Mouse (Mus musculus): ENCODE data around the gene Entpd3. TPM values are rescaled to one million over a fixed set of nuclear protein-coding genes. Genes with fewer than 3 reads are reported as not detected.

Entpd3 gene
- total RNA-seq (2021), result under 1 TPM in 1 of 2 experiments, not detected in 1; 0.24 TPM
- long read RNA-seq, experiment 1, result 0 reads
- long read RNA-seq, experiment 2, result 0 reads

DNA sequence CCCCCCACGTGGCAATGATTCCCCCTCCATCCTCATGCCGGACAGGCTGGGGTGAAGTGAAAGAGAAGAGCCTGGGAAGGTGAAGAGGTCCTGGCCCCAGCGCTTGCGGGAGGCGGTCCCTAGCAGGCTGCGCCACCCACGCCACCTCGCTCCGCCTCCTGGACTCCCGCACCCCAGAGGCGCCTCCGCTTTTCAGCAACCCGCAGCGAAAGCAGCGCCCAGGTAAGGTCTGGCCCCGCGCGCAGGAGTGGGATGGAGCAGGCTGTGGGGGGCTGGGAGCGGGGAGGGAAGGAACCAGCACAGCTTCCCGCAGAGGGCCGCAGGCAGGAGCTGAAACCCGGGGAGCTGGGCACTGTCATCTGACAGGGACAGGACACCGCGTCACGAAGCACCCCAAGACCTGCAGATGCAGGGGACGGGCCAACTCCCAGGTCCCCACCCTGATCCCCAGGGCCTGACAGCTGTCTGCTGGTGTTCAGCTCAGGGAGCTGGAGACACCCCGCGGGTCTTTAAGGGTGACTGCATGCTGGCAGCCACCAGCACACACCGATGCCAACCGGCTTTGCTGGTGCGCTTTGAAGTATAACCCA lies at the start of gene Entpd3:
TSS of gene Entpd3 (plus strand) at position 157 of the 590 bp plus-strand sequence.
- intact Hi-C loops (cut with DNase I), result no loop called here
- peak in 1 of 2 experiments; percentile 8 for DNase-seq

DNA sequence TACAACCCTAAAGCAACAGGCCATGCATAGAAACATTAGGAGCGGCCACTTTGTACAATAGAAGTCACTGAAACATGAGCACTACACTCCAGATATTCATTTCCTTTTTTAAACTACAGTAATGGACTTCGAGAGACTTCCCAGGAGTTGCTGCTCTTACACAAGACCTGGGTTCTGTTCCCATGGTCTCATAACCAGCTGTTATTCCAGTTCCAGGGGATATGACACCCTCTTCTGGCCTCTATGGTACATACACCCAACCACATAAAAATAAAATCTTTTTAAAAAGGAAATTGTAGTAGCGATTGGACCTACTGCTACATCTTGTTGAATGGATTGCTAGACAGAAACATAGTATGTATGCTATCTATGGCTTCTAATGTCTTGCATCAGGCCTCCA lies 48.1 kb upstream of the Entpd3 start:
- no peak for DNase-seq
- intact Hi-C loops (cut with DNase I), result loop anchor here (5.0 to 10.0 kb wide), 3 partner anchors 364 to 883 kb away; partner anchors contain the start of gene Rpsa

DNA sequence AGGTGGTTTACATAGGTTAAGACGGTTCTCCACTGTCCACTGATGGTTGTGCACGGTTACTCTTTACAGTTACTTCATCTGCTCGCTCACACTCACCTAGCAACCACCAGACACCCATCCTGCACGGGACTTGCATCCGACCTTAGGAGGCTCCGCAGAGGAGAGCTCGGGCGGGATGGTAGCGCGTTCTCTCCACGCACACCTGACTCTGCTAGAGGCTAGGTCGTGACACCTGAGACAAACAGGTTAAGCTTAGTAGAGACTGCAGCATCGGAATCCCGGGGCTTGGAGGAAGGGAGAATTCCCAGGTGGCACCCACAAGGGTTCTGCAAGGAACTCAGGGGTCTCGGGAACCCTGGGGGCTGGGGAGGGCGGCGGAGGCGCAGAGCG lies 47.6 kb upstream of the Entpd3 start, which contains the start of gene Eif1b:
TSS of gene Eif1b (plus strand) at position 223 of the 390 bp plus-strand sequence.
- intact Hi-C loops (cut with DNase I), result loop anchor here (5.0 to 10.0 kb wide), 3 partner anchors 365 to 883 kb away; partner anchors contain the start of gene Rpsa
- DNase-seq, result no peak

DNA sequence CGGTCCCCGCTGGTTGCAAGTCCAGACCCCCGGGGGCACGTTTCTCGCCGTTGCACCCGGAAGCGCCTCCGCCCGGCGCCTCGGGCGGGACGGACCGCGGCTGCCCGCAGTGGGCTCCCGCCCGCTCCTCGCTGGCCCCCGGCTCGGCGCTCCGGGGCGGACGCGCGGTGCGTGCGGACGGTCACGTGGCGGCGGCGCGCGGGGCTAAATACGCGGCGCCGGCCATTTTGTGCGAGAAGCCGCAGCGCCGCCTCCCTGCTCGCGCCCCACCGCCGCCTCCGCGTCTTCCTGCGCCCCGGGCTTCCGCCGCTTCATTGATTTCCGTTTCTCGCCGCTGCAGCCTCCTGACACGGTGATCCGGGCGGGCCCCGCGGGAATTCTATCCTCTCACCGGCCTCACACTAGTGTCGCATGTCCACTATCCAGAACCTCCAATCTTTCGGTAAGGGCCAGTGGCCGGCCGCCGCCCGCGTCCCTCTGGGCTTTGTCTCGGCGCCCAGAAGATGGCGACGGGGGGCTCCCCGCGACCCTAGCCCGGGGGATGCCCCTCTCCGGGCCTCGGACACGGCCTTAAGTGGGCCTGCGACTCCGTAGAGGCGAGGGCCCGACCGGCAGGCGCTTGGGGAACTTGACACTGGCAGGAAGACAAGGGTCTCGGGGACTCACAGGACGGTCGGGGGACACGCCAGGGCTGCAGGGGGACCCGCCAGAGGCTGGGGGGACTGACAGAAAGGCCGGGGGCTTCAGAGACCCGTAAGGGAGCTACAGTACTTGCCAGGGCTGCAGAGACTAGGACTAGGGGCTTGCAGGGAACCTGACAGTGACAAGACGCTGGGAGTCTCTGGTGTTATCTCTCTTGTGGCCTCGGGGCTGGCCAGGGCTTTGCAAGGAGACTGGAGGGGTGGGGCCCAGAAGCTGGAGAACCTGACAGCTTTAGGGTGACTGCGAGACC lies 46.9 kb upstream of the Entpd3 start:
- peak; percentile 86 to 89 for DNase-seq
- intact Hi-C loops (cut with DNase I), result loop anchor here (5.0 to 10.0 kb wide), 3 partner anchors 365 to 882 kb away; partner anchors contain the start of gene Rpsa

DNA sequence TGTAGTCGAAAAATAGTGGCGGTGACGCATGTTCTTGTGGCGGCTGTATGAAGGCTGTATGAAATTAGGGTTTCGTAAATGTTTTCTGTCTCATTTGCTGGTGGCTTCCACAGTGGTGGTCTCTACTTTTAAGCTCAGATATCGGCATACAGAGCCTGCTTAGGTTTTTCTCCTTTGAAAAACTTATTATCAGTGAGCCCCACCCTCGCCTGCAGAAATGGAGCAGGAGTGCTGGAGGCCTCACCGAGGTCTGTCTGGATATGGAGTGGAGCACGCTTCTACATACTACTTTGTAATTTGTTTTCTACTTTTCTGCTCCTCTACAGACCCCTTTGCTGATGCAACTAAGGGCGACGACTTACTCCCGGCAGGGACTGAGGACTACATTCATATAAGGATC lies 45.8 kb upstream of the Entpd3 start:
- intact Hi-C loops (cut with DNase I), result loop anchor here (5.0 to 10.0 kb wide), 3 partner anchors 366 to 881 kb away; partner anchors contain the start of gene Rpsa
- no peak for DNase-seq

DNA sequence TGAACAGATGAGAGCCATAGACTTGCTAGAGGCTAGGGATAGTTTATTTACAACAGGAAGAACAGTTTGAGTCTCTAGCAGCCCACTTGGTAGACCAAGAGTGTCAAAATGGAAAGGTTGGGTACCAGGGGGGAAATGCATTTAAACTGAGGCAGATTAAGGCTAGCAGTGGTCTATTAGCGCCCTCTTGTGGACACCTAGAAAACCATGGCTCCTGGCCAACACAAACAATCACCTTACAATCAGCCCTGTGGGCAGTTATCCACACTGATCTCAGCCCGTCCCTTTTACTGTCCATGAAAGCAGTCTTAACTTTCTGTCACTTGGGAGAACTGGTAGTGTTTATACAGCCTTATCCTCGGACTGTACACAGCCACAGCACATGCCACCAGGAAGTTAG lies 42.9 kb upstream of the Entpd3 start:
- peak; percentile 63 to 80 for DNase-seq
- intact Hi-C loops (cut with DNase I), result loop anchor here (1.0 to 10.0 kb wide), 4 partner anchors 62 to 878 kb away; no protein-coding TSS in a partner anchor

DNA sequence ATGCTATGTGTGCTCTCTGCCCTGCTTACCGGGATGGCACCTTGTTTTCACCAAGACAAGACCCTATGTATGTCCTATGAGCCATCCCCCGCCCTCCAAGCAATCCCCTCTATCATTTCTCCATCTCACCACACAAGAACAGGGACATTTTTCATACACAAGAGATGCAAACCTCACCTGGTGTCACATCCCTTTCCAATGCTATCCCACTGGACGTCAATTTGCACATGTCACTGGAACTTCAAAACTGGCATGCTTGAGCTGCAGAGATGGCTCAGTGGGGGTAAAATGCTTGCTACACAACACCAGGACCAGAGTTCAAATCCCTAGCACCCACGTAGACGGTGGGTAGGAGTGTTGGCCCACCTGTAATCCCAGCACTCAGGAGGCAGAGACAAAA lies 41.6 kb upstream of the Entpd3 start:
- intact Hi-C loops (cut with DNase I), result loop anchor here (5.0 to 10.0 kb wide), 3 partner anchors 447 to 877 kb away; no protein-coding TSS in a partner anchor

DNA sequence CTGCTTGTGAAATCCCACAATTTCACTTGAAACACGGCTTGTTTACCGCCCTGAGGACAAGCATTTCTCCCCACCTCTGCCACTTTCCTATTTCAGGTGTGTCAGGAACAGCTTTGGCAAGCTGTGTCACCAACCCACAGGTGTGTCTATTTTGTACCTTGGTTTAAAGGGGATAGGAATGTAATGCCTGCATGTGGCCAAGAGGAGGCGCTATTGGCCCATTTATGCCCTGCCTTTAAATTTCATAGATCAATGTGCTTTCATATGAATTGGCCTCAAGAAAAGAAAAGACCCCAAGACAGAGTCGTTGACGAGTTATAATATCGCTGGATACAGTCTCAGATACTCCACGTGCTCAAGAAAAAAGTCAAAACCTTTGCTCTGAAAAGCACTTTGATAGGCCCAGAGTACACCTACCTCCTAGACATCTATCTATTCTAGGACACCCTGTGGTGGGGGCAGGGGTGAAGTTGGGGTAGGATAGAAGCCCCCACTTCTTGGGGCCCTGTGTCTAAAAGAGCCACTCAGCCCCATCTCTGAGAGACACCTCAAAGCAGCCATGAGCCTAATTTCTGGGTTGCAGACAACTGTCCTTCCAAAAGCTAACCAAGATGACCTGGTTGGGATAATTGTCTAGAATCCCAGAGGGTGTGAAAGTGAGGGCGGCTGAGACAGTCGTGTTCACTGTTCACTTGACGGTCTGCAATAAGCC lies 38.3 kb upstream of the Entpd3 start:
- intact Hi-C loops (cut with DNase I), result no loop called here
- no peak for DNase-seq

More for the DNA sequence above, 41.6 kb upstream of the Entpd3 start:
- DNase-seq, result no peak

DNA sequence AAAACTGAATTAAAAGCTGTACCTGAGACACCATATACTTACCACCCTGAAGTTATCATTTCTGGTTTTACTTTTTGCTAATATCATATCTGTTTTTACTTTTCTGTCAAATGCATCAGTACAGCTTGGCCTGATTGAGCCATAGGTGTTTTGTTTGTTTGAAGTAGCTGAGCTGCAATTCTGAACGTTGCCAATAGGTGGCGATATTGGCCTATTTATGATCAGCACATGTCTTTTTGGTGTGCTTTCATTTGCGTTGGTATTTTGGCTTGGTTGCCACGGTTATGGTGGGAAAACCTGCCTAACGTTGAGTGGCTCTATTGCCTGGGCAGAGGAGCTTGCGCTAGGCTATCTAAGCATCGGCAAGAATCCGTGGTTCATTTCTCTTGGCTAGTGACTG lies 37.6 kb upstream of the Entpd3 start:
- intact Hi-C loops (cut with DNase I), result loop anchor here (1.0 kb wide), 1 partner anchor 84 kb away; no protein-coding TSS in a partner anchor
- DNase-seq, result peak; percentile 70 to 80

DNA sequence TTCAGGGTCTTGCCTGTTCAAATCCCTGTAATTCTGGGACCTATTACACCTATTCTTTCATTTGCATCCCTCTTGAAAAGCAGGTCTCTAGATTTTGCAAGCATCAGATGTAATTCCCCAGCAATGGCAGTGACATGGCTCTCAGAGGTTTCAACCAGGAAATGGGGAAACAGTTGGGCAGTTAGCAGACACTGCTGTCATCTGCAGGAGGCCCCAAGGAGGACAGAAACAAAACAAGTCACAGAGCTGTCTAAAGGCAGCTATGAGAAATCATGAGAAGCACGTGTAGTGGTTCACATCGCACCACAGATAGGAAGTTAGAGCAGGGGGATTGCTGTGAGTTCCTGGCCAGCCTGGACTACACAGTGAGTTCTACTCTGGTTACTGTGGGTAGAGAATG lies 35.2 kb upstream of the Entpd3 start:
- no peak for DNase-seq
- intact Hi-C loops (cut with DNase I), result no loop called here

DNA sequence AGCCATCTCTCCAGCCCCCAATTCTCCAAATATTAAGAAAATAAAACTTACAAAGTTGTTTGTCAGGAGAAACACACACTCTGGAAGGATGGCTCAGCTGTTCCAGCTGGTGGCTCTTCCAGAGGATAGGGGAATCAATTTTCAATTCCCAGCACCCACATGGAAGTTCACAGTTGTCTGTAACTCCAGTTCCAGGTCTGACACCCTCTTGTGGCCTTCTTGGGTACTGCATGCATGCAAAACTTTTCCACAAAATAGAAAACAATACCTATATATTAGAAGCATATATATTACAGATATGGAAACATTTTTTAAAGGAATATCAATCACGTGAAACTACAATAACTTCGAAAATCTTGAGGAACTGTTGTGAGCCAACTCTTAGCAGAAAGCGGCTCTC lies 27.8 kb upstream of the Entpd3 start:
- DNase-seq, result peak in 1 of 2 experiments; percentile 32
- intact Hi-C loops (cut with DNase I), result no loop called here

DNA sequence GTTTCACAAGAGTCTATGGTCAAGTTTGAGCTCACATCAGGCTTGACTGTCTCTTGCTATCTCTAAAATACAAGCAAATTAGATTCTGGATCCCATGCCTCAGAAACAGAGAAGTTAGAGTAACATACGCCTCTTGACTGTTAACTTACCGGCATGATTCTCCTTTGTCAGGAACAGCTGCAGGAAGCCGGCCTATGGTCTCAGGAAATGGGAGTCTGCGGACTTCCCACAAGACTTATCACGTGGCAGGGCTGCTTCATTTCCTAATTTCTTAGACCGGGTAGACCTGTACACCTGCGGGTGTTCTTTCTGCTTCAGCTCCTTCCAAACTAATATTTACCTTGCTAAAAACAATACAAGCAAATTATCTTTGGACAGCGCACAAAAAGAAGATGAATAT lies 22.9 kb upstream of the Entpd3 start:
- intact Hi-C loops (cut with DNase I), result no loop called here
- DNase-seq, result no peak

DNA sequence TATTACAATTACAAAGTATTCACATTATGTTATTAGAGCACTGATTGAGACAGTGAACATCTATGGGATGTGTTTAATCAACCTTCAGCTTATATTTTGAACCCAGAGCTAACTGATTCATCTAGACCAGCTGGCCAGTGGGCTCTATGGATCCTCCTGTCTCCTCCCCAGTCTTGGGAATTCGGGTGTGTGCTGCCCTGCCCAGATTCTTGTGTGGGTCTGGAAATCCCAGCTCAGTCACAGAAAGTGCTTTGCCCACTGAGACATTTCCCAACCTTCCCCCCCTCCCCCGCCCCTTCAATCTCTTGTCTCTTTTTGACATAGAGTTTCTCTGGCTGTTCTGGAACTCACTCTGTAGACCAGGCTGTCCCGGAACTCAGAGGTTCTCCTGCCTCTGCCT lies 20.7 kb upstream of the Entpd3 start:
- intact Hi-C loops (cut with DNase I), result no loop called here
- DNase-seq, result no peak

DNA sequence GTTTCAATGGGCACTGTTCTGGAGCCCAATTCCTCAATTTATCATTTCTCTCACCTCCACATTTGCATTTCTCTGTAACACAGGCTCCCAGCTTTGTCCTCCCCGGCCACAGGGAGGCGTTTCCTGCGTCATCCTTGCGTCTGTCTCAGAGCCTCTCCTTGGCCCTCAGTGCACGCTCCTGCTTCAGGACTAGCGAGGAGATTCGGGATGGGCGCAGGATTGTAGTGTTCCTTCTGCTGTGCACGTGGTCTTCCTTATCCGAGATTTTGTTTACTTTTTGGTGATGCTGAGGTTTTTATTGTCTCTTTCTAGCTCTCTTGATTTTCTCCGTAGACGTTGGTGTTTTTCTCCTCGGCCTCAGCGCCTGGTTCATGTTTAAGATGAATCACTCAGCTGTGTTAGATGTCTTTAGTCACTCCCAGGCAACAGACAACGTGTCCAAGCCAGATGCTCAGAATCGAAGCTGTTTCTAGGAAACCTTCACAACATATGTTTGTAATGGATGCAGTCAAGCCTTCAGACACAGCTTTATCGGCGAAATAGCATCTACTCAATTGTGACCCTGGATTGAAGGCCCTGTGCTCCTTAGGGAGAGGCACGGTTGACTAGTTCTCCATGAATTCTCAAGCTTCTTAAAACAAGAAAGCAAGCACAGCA lies 20.0 kb upstream of the Entpd3 start:
- no peak for DNase-seq
- intact Hi-C loops (cut with DNase I), result no loop called here

DNA sequence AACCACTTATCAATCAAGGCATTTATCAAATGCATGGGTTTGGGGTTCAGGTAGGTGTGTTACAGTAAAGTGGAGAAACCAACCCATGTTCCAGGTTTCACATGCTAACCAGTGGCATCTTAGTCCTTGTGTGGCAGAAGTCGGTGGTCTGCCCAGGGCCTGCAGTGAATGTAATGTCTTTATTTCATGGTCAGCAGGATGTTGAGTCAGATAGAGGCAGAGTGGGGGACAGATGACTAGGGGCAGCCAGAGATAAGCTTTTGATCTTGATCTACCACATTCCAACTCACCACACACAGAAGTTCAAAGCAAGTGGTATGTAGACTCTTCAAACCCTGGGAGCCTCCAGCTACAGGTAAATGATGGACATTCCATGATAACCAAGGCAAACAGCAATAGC lies 18.5 kb upstream of the Entpd3 start:
- DNase-seq, result no peak
- intact Hi-C loops (cut with DNase I), result no loop called here

DNA sequence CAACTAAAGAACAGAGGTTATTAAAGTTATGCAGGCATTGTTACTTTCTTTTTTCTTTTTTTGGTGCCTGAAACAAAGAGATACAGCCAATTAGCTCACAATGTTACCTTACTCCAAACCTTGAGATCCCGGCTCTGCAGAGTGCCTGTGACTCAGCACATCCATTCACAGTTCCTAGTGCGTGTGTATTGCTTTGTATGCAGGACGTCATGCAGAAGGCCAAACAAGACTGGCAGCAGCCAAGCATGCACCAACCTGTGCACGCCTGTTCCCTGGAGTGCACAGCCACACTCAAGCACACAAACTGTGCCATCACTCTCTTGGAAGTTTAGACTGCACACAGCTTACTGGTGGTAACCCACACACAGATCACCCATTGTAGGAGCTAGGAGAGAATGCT lies 12.3 kb upstream of the Entpd3 start:
- no peak for DNase-seq
- intact Hi-C loops (cut with DNase I), result no loop called here

DNA sequence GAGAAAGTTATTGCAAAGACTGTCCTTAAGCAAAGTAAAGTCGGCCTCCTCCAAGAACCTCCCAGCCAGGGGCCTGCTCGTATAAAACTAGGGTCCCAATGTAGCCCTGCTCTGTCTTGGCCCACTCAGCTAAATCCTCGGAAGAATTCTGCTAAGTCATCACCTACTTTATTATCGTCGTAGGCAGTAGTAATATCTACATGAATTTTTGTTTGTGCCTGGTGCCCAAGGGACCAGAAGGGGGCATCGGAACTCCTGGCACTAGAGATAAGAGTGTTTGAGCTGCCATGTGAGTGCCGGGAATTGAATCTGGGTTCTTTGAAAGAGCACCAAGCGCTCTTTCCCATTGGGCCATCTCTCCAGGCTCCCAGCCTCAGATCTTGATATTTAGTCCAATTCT lies 11.7 kb upstream of the Entpd3 start:
- intact Hi-C loops (cut with DNase I), result no loop called here
- DNase-seq, result no peak

DNA sequence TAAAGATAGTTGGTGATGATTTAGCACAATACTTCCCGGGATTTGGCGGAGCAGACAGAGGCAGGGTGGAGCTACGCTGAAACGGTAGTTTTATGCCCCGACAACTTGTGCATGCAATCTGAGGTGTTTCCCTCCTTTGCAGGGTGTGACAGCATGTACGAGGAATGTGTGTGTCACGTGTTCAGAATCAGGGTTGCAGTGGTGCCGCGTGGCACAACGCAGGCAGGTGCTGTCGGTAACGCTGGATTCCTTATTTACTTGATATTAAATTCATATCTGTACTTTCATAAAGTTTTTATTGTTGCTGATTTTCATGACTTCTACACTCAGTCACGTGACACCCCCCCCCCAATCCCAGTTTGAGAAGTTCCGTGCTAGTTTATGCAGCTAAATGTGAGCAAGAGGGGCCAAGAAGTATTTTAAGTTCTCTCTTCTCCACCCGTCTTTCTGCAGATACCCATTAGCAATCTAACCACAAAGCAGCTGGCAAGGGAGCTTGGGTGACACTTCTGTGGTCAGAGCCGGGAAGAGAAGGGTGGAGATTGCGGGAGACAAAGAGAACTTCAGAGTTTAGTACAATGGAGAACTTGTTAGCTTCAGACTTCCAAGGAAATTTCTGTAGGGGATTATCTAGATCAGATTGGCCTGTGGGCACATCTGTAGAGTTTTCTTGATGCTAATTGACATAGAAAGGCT lies 10.7 kb upstream of the Entpd3 start:
- intact Hi-C loops (cut with DNase I), result no loop called here
- no peak for DNase-seq

DNA sequence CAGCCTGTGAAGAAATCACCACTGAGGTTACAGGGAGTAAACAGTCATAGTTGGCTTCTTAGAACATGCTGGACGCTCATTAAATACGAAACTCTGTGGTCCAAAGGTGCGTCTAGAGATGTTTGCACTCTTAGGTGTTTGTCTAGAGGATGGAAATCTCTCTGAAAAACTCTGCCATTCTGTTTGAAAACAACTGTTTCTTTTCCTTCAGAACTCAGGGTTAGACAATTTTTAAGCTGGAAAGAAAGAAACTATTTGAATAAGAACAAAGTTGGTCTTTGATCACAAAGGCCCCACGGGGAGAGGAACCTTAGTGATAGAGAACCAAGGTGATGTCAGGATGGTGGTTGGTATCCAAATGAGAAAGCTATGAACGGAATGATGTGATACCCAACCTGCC lies 9.1 kb upstream of the Entpd3 start:
- DNase-seq, result no peak
- intact Hi-C loops (cut with DNase I), result no loop called here

Data from heart, postnatal 14 days (tissue).